Mouse (Mus musculus): ENCODE measurements at regions not wholly inside any gene's neighbourhood (a gene's known extent, or its start where the extent isn't known, plus 50 kb on each side); places are given as distances from the start of the nearest gene placed in this dataset.
"Not testable (repeated sequence)": the region's sequence is repeated elsewhere in the genome, so short reads cannot be mapped to it uniquely, and the experiment has no call there.

DNA sequence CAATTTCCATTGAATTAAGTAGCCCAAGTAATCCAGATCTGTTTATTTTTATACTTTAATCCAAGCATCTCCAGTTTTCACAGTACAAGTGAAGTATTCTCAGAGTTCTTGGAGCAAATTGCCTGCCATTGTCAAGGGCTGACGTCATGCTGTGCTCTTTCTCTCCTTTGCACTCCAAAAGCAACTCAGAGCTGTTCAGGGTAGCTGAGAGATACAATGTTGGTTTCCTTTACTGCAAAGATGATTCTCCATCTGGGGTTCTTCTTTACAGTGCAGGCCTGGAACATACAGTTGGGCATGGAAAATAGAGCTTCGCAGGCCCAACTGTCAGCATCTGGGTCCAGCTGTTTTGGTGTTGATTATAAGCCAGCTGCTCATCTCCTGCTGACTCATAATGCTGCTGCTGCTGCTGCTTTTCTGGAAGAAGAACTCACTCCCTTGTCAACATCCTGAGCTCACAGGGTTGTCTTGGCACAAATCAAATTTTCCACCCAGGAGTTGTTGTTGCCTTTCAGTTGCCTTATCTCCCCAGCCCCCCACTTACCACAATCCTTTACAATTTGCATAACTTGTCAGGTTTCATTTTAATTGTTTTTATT, 454.7 kb upstream of the Slc5a7 start:
- peaks cover 4% of the 10 kb centered on the region for H3K4me1 ChIP-seq (ENCODE audit: control insufficient read depth, insufficient read depth, low read length)
- H3K4me3 ChIP-seq (ENCODE audit: insufficient read depth, low read length) = no peak overlapping the region
- no peak for TF ChIP-seq CTCF (IDR thresholded peaks at IDR 0.05; ENCODE audit: extremely low read depth, insufficient read depth, low read length)
- TF ChIP-seq POLR2A (IDR thresholded peaks at IDR 0.05; ENCODE audit: extremely low read depth, insufficient read depth, low read length) = no peak
- H3K27ac ChIP-seq (ENCODE audit: insufficient read depth, low read length) = peak overlapping the region; percentile 81

DNA sequence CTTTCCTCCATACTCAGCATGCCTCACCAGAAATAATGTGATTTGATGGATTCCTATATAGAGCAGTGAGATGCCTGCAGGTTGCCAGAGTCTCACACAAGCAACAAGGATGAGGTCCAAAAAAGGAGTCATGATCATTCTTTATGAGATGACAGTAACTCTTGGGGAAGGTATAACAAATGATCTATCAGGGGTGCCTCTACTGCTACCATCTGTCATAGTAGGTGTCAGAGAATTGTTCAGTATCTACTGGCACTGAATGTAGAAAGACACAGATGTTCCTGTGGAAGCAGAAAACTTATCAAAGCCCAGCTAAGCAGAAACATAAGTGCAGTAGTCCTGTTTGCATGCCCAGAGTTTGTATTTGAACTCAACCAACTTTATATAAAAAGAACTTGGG, 454.1 kb upstream of the Slc5a7 start:
- TF ChIP-seq CTCF (IDR thresholded peaks at IDR 0.05; ENCODE audit: extremely low read depth, insufficient read depth, low read length) (no peak), POLR2A (IDR thresholded peaks at IDR 0.05; ENCODE audit: extremely low read depth, insufficient read depth, low read length) (no peak)
- H3K4me1 ChIP-seq (ENCODE audit: control insufficient read depth, insufficient read depth, low read length) = peaks cover 4% of the 10 kb centered on the region
- H3K4me3 ChIP-seq (ENCODE audit: insufficient read depth, low read length) = no peak overlapping the region
- H3K27ac ChIP-seq (ENCODE audit: insufficient read depth, low read length) = no peak overlapping the region

GRCm38 (mm10) chr17:54735836-54736235, 437.0 kb upstream of the Slc5a7 start:
- Histone ChIP-seq H3K4me3 (ENCODE audit: insufficient read depth, low read length) (no peak overlapping the region), H3K4me1 (ENCODE audit: control insufficient read depth, insufficient read depth, low read length) (no peaks in the 10 kb centered on the region), H3K27ac (ENCODE audit: insufficient read depth, low read length) (no peak overlapping the region)
- TF ChIP-seq CTCF (IDR thresholded peaks at IDR 0.05; ENCODE audit: extremely low read depth, insufficient read depth, low read length) (no peak), POLR2A (IDR thresholded peaks at IDR 0.05; ENCODE audit: extremely low read depth, insufficient read depth, low read length) (no peak)

DNA sequence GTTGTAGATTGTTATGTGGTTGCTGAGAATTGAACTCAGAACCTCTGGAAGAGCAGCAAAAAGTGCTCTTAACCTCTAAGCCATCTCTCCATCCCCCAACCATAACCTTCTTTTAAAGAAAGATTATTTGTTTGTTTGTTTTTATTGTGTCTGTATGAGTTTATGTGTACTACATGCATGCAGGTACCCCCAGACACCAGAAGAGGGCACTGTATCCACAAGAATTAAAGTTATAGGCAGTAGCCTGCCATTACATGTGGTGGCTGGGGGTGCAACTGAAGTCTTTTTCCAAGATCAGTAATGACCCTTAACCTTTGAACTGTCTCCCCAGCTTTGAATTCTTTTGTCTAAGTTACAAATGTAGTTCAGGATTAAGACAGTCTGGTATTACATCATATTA, 428.8 kb upstream of the Slc5a7 start:
- TF ChIP-seq POLR2A (IDR thresholded peaks at IDR 0.05; ENCODE audit: extremely low read depth, insufficient read depth, low read length) (no peak), CTCF (IDR thresholded peaks at IDR 0.05; ENCODE audit: extremely low read depth, insufficient read depth, low read length) (no peak)
- Histone ChIP-seq H3K27ac (ENCODE audit: insufficient read depth, low read length) (no peak overlapping the region), H3K4me1 (ENCODE audit: control insufficient read depth, insufficient read depth, low read length) (no peaks in the 10 kb centered on the region), H3K4me3 (ENCODE audit: insufficient read depth, low read length) (no peak overlapping the region)

GRCm38 (mm10) chr17:54726693-54727092, 427.9 kb upstream of the Slc5a7 start:
- no peaks in the 10 kb centered on the region for H3K4me1 ChIP-seq (ENCODE audit: control insufficient read depth, insufficient read depth, low read length)
- H3K4me3 ChIP-seq (ENCODE audit: insufficient read depth, low read length) = no peak overlapping the region
- no peak overlapping the region for H3K27ac ChIP-seq (ENCODE audit: insufficient read depth, low read length)
- TF ChIP-seq POLR2A (IDR thresholded peaks at IDR 0.05; ENCODE audit: extremely low read depth, insufficient read depth, low read length) (no peak), CTCF (IDR thresholded peaks at IDR 0.05; ENCODE audit: extremely low read depth, insufficient read depth, low read length) (no peak)

- TF ChIP-seq CTCF (IDR thresholded peaks at IDR 0.05; ENCODE audit: extremely low read depth, insufficient read depth, low read length) (no peak), POLR2A (IDR thresholded peaks at IDR 0.05; ENCODE audit: extremely low read depth, insufficient read depth, low read length) (no peak)
- no peak overlapping the region for H3K27ac ChIP-seq (ENCODE audit: insufficient read depth, low read length)
- H3K4me1 ChIP-seq (ENCODE audit: control insufficient read depth, insufficient read depth, low read length) = no peaks in the 10 kb centered on the region; the same call in 1 of the 2 replicates
- H3K4me3 ChIP-seq (ENCODE audit: insufficient read depth, low read length) = no peak overlapping the region
Observed at GRCm38 (mm10) chr17:54713026-54713425, 414.2 kb upstream of the Slc5a7 start.

- not testable (repeated sequence) for H3K4me3 ChIP-seq (ENCODE audit: insufficient read depth, low read length); H3K27ac ChIP-seq (ENCODE audit: insufficient read depth, low read length); H3K4me1 ChIP-seq (ENCODE audit: control insufficient read depth, insufficient read depth, low read length)
Observed at GRCm38 (mm10) chr17:54707811-54708210, 409.0 kb upstream of the Slc5a7 start.

- TF ChIP-seq CTCF (IDR thresholded peaks at IDR 0.05; ENCODE audit: extremely low read depth, insufficient read depth, low read length) = no peak
- no peak for TF ChIP-seq POLR2A (IDR thresholded peaks at IDR 0.05; ENCODE audit: extremely low read depth, insufficient read depth, low read length)
- no peak overlapping the region for H3K4me3 ChIP-seq (ENCODE audit: insufficient read depth, low read length)
- H3K4me1 ChIP-seq (ENCODE audit: control insufficient read depth, insufficient read depth, low read length) = no peaks in the 10 kb centered on the region
- no peak overlapping the region for H3K27ac ChIP-seq (ENCODE audit: insufficient read depth, low read length)
Observed at GRCm38 (mm10) chr17:54701346-54702108, 402.7 kb upstream of the Slc5a7 start.

DNA sequence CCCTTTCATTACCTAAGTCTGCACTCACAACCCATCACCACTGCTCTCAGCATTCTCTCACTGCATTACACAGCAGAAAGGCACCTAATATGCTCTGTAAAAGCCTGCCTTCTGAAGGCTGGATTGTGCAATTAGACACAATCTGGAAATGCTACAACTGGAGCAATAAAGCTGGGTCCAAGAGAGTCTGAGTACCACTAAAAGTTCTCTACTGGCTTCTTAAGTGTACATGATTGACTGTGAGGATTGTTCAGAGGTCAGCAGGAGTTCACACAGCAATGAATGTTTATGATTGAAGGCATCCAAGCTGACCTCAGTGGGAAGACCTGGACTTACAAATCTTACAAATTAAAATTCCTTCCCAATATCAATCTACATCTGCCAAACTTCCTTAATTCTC, 395.8 kb upstream of the Slc5a7 start:
- no peak overlapping the region for H3K4me3 ChIP-seq (ENCODE audit: insufficient read depth, low read length)
- no peaks in the 10 kb centered on the region for H3K4me1 ChIP-seq (ENCODE audit: control insufficient read depth, insufficient read depth, low read length)
- H3K27ac ChIP-seq (ENCODE audit: insufficient read depth, low read length) = no peak overlapping the region
- no peak for TF ChIP-seq CTCF (IDR thresholded peaks at IDR 0.05; ENCODE audit: extremely low read depth, insufficient read depth, low read length)
- no peak for TF ChIP-seq POLR2A (IDR thresholded peaks at IDR 0.05; ENCODE audit: extremely low read depth, insufficient read depth, low read length)
